Mouse (Mus musculus): ENCODE measurements around the gene Hsdl2. TPM values are rescaled to one million over a fixed set of nuclear protein-coding genes. Genes with fewer than 3 reads are reported as not detected.

Hsdl2 gene
- polyA plus RNA-seq, 1 experiment from 2014 or later, result 18.3 TPM

Other genes with a start within 250 kb of the Hsdl2 start
- 1.6 and 2.2 TPM in 2 replicates for gene Susd1, start 142.9 kb upstream of the Hsdl2 start, polyA plus RNA-seq (2016; fragmentation: Nextera tagmentation; extraction: Ambion mirVana)
- 35.4 and 35.8 TPM in 2 replicates for gene Ptbp3, start 32.2 kb upstream of the Hsdl2 start, polyA plus RNA-seq (2016; fragmentation: Nextera tagmentation; extraction: Ambion mirVana)
- gene E130308A19Rik, start 44.6 kb downstream of the Hsdl2 start, polyA plus RNA-seq (2016; fragmentation: Nextera tagmentation; extraction: Ambion mirVana), result 40.8 and 41.1 TPM in 2 replicates
- 91.2 and 92.7 TPM in 2 replicates for gene Inip, start 220.0 kb downstream of the Hsdl2 start, polyA plus RNA-seq (2016; fragmentation: Nextera tagmentation; extraction: Ambion mirVana)
- 6.4 and 7.9 TPM in 2 replicates for gene Snx30, start 224.3 kb downstream of the Hsdl2 start, polyA plus RNA-seq (2016; fragmentation: Nextera tagmentation; extraction: Ambion mirVana)

All from embryonic facial prominence, embryonic 10.5 days (tissue).